Mouse (Mus musculus) heart, adult 11 months (tissue): ENCODE measurements around the gene Olfr1402.

ENCODE experiments used
- DNase-seq: peaks from one replicate; pipeline ENCODE4 v3.0.0; 2022

The Olfr1402 gene

GRCm38 (mm10) chr3:97421920-97422319, at the start of gene Olfr1402:
Olfr1402 (minus strand) TSS chr3:97422020.
- no peak for DNase-seq

GRCm38 (mm10) chr3:97455286-97455685, 33.5 kb upstream of the Olfr1402 start:
- no peak for DNase-seq

GRCm38 (mm10) chr3:97438619-97439018, 16.8 kb upstream of the Olfr1402 start:
- no peak for DNase-seq

GRCm38 (mm10) chr3:97394289-97394688, 27.5 kb downstream of the Olfr1402 start:
- DNase-seq = peak; percentile 56

- peak; percentile 7 for DNase-seq
These were observed 28.7 kb downstream of the Olfr1402 start for GRCm38 (mm10) chr3:97393079-97393478.

- no peak for DNase-seq
These were observed 51.4 kb downstream of the Olfr1402 start for GRCm38 (mm10) chr3:97370382-97370781.

GRCm38 (mm10) chr3:97363418-97364098, 58.3 kb downstream of the Olfr1402 start:
- peak; percentile 94 for DNase-seq

GRCm38 (mm10) chr3:97358448-97358847, 63.4 kb downstream of the Olfr1402 start:
- DNase-seq = peak; percentile 50
